Mouse (Mus musculus): ENCODE measurements around the gene Abcc1. TPM values are rescaled to one million over a fixed set of nuclear protein-coding genes. Genes with fewer than 3 reads are reported as not detected.

Gene Abcc1
- polyA plus RNA-seq, 1 experiment from 2014 or later = 9.4 TPM

DNA sequence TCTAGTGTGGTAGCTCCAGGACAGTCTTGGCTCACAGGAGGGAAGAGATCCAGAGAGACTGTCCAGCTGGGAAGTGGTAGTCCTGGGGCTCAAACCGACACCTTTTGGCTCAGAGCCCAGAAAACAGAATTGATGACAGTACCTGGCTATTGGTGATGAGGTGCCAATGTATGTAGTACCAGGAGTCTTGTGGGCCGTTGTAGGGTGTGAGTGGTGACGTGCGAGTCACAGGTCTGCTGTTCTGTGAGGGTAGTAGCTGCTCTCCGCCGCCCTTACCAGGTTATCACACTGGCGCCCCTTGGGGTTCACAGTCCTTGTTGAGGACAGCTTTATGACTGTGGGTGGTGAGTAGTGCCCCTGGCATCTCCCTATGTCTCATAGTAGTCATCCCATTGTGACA is 77.2 kb downstream of the Abcc1 start:
- H3K27me3 ChIP-seq (ENCODE audit: control insufficient read depth, insufficient read depth, low read length) = no peaks in the 10 kb centered on the region
- H3K9me3 ChIP-seq (ENCODE audit: control insufficient read depth, low read length) = no peaks in the 10 kb centered on the region
- H3K27ac ChIP-seq (replicated peaks; ENCODE audit: low read depth, low read length) = no peak overlapping the region
- H3K4me1 ChIP-seq (ENCODE audit: control insufficient read depth, insufficient read depth, low read length) = no peaks in the 10 kb centered on the region
- H3K36me3 ChIP-seq (ENCODE audit: control insufficient read depth, insufficient read depth, low read length) = 0 out of 2 replicates have a peak, but pooled peaks cover 7% of the 10 kb centered on the region
- no peak overlapping the region for H3K4me3 ChIP-seq (ENCODE audit: low read depth, low read length)
- H3K4me2 ChIP-seq (ENCODE audit: low read depth, severe bottlenecking) = no peak overlapping the region
- no peak overlapping the region for H3K9ac ChIP-seq (ENCODE audit: low read length)
- 91% methylated on average over 7 of the region's 7 CpGs for WGBS
- ATAC-seq (ENCODE audit: insufficient number of reproducible peaks, low FRiP score, low TSS enrichment, low read depth) (no peak), DNase-seq (ENCODE audit: low spot score) (no peak)

DNA sequence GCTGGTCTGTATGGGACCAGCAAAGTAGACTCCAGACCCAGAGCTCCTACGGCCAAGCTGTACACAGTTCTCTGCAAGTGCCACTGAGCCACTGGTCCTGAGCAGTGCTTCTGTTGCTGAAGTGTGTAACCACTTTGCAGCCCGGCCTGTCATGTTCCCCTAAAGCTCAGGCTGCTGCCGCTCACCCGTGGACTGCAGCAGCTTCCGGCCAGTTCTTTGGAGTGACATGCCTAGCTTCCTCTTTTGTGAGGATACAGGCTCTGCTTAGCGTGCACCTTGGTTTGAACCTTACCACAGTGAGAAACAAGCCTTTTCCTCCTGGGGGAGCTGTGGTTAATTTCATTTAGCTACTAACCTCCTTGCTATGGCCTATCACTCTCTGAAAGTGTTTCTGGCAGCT is 77.7 kb downstream of the Abcc1 start:
- H3K27ac ChIP-seq (replicated peaks; ENCODE audit: low read depth, low read length) = no peak overlapping the region
- 86% methylated on average over 6 of the region's 6 CpGs for WGBS
- H3K9ac ChIP-seq (ENCODE audit: low read length) = no peak overlapping the region
- H3K4me3 ChIP-seq (ENCODE audit: low read depth, low read length) = no peak overlapping the region
- no peaks in the 10 kb centered on the region for H3K4me1 ChIP-seq (ENCODE audit: control insufficient read depth, insufficient read depth, low read length)
- ATAC-seq (ENCODE audit: insufficient number of reproducible peaks, low FRiP score, low TSS enrichment, low read depth) (no peak), DNase-seq (ENCODE audit: low spot score) (no peak)
- H3K9me3 ChIP-seq (ENCODE audit: control insufficient read depth, low read length) = no peaks in the 10 kb centered on the region
- H3K27me3 ChIP-seq (ENCODE audit: control insufficient read depth, insufficient read depth, low read length) = no peaks in the 10 kb centered on the region
- H3K4me2 ChIP-seq (ENCODE audit: low read depth, severe bottlenecking) = no peak overlapping the region
- 0 out of 2 replicates have a peak, but pooled peaks cover 7% of the 10 kb centered on the region for H3K36me3 ChIP-seq (ENCODE audit: control insufficient read depth, insufficient read depth, low read length)

DNA sequence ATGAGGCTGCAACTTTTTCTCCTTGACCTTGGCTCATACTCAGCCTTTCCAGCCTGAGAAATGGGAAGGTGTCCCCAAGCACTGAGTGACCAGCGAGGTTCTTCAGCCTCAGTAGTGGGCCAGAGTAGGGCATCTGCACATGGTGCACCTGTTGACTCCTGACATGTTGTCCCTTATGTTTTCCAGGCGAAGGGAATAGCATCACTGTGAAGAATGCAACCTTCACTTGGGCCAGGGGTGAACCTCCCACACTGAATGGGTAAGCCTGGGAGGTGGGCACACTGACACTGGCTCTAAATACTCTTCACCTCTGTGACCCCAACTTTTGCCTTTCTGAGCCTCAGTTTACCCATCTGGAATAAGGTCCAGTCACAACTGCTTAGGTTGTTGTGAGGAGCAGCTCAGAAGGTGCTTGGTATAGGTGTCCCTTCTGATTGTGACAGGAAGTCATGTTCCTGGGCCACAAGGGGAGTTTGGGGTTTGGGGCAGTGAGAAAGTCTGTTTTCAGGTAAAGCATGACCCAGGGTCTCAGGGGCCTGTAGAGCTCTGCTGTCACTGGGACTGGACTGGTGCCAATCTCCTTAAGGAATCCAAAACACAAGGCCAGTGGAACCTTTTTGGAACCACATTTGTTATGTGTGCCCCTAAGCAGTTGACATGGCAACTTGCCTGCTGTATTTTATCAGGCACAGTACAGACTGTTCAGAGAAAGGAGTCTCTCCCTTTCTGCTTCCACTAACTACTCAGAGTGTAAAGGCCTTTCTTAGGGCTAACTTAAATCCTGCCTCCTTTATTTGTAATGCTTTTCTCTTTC is 78.7 kb downstream of the Abcc1 start:
- no peak overlapping the region for H3K4me2 ChIP-seq (ENCODE audit: low read depth, severe bottlenecking)
- no peak for ATAC-seq (ENCODE audit: insufficient number of reproducible peaks, low FRiP score, low TSS enrichment, low read depth)
- H3K9me3 ChIP-seq (ENCODE audit: control insufficient read depth, low read length) = no peaks in the 10 kb centered on the region
- H3K36me3 ChIP-seq (ENCODE audit: control insufficient read depth, insufficient read depth, low read length) = 0 out of 2 replicates have a peak, but pooled peaks cover 7% of the 10 kb centered on the region
- H3K9ac ChIP-seq (ENCODE audit: low read length) = no peak overlapping the region
- no peak for DNase-seq (ENCODE audit: low spot score)
- no peaks in the 10 kb centered on the region for H3K27me3 ChIP-seq (ENCODE audit: control insufficient read depth, insufficient read depth, low read length)
- 84% methylated on average over 2 of the region's 2 CpGs for WGBS
- no peak overlapping the region for H3K4me3 ChIP-seq (ENCODE audit: low read depth, low read length)
- no peak overlapping the region for H3K27ac ChIP-seq (replicated peaks; ENCODE audit: low read depth, low read length)
- no peaks in the 10 kb centered on the region for H3K4me1 ChIP-seq (ENCODE audit: control insufficient read depth, insufficient read depth, low read length)

DNA sequence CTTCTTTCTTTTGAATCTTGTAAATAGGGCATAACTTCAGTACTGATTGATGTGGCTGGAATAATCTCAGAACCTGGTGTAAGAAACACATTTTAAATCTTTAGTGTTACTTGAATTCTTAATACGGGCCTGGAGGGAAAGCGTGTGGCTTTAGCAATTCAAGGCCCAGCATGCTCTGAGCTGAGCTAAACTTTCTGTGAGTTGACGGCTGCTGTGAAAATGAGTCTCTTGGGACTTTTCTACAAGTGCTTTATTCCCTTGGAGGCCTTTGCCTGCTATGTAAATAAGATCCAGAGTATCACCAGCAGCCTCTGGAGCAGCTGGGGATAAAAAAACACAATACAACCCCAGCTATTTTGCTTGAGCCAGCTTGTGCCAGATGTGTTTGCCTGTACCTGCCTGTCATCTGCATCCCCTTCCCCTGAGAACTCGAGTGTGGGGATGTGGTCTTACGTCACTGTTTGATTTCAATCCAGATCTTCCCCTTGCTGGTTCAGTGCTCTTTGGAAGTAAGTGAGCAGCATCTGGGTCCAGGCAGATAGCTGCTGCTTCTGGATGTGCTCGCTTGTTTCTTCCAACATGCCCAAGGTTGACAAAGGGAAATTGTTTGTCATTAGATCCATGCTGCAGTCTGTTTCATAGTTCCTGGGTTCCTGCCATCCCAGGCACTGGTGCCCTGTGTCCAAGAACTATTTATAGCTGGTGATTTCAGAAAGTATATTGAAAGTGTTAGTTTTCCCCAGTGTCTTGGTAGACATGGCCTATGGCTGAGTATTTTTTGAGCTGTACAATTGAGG is 82.9 kb downstream of the Abcc1 start:
- no peaks in the 10 kb centered on the region for H3K9me3 ChIP-seq (ENCODE audit: control insufficient read depth, low read length)
- 75% methylated on average over 6 of the region's 6 CpGs for WGBS
- H3K9ac ChIP-seq (ENCODE audit: low read length) = no peak overlapping the region
- H3K27me3 ChIP-seq (ENCODE audit: control insufficient read depth, insufficient read depth, low read length) = no peaks in the 10 kb centered on the region
- H3K36me3 ChIP-seq (ENCODE audit: control insufficient read depth, insufficient read depth, low read length) = 0 out of 2 replicates have a peak, but pooled peaks cover 5% of the 10 kb centered on the region
- H3K4me1 ChIP-seq (ENCODE audit: control insufficient read depth, insufficient read depth, low read length) = no peaks in the 10 kb centered on the region
- ATAC-seq (ENCODE audit: insufficient number of reproducible peaks, low FRiP score, low TSS enrichment, low read depth) (0 out of 2 replicates have a peak, but pooled peaks have one; percentile 39), DNase-seq (ENCODE audit: low spot score) (no peak)
- H3K4me2 ChIP-seq (ENCODE audit: low read depth, severe bottlenecking) = no peak overlapping the region
- no peak overlapping the region for H3K27ac ChIP-seq (replicated peaks; ENCODE audit: low read depth, low read length)
- no peak overlapping the region for H3K4me3 ChIP-seq (ENCODE audit: low read depth, low read length)

DNA sequence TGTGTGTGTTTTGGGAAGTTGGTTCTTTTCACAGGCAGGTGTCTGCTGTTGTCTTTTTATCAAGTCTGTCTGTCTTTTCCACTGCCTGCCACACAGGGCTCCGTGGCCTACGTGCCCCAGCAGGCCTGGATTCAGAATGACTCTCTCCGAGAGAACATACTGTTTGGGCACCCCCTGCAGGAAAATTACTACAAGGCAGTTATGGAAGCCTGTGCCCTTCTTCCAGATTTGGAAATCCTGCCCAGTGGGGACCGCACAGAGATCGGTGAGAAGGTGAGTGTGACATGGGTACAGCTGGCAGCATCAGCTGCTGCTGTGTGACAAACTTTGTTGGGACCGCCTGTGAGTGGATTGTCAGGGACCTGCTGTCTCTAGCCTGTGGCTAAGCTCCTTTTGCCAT is 83.8 kb downstream of the Abcc1 start:
- H3K9ac ChIP-seq (ENCODE audit: low read length) = no peak overlapping the region
- H3K27me3 ChIP-seq (ENCODE audit: control insufficient read depth, insufficient read depth, low read length) = no peaks in the 10 kb centered on the region
- no peak for DNase-seq (ENCODE audit: low spot score)
- no peaks in the 10 kb centered on the region for H3K4me1 ChIP-seq (ENCODE audit: control insufficient read depth, insufficient read depth, low read length)
- no peak for ATAC-seq (ENCODE audit: insufficient number of reproducible peaks, low FRiP score, low TSS enrichment, low read depth)
- no peak overlapping the region for H3K4me3 ChIP-seq (ENCODE audit: low read depth, low read length)
- H3K36me3 ChIP-seq (ENCODE audit: control insufficient read depth, insufficient read depth, low read length) = 0 out of 2 replicates have a peak, but pooled peaks cover 5% of the 10 kb centered on the region
- H3K27ac ChIP-seq (replicated peaks; ENCODE audit: low read depth, low read length) = no peak overlapping the region
- no peak overlapping the region for H3K4me2 ChIP-seq (ENCODE audit: low read depth, severe bottlenecking)
- no peaks in the 10 kb centered on the region for H3K9me3 ChIP-seq (ENCODE audit: control insufficient read depth, low read length)
- 84% methylated on average over 6 of the region's 6 CpGs for WGBS

DNA sequence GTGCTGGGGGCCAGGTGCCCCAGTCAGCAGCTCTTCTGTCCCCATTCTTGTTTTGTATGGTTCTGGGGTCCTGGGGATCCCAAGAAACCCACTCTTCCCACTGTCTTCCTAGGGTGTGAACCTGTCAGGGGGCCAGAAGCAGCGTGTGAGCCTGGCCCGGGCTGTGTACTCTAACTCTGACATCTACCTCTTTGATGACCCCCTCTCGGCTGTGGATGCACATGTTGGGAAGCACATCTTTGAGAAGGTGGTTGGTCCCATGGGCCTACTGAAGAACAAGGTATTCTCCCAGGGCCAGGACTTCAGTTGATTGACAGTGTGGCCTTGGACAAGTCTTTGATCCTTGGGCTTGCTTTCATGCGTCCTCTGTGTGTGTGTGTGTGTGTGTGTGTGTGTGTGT is 86.0 kb downstream of the Abcc1 start:
- WGBS = 87% methylated on average over 4 of the region's 4 CpGs
- Histone ChIP-seq H3K9me3 (ENCODE audit: control insufficient read depth, low read length) (no peaks in the 10 kb centered on the region), H3K36me3 (ENCODE audit: control insufficient read depth, insufficient read depth, low read length) (0 out of 2 replicates have a peak, but pooled peaks cover 5% of the 10 kb centered on the region), H3K4me1 (ENCODE audit: control insufficient read depth, insufficient read depth, low read length) (no peaks in the 10 kb centered on the region), H3K27ac (replicated peaks; ENCODE audit: low read depth, low read length) (no peak overlapping the region), H3K9ac (ENCODE audit: low read length) (no peak overlapping the region), H3K4me2 (ENCODE audit: low read depth, severe bottlenecking) (no peak overlapping the region), H3K4me3 (ENCODE audit: low read depth, low read length) (no peak overlapping the region), H3K27me3 (ENCODE audit: control insufficient read depth, insufficient read depth, low read length) (no peaks in the 10 kb centered on the region)
- ATAC-seq (ENCODE audit: insufficient number of reproducible peaks, low FRiP score, low TSS enrichment, low read depth) (no peak), DNase-seq (ENCODE audit: low spot score) (no peak)

DNA sequence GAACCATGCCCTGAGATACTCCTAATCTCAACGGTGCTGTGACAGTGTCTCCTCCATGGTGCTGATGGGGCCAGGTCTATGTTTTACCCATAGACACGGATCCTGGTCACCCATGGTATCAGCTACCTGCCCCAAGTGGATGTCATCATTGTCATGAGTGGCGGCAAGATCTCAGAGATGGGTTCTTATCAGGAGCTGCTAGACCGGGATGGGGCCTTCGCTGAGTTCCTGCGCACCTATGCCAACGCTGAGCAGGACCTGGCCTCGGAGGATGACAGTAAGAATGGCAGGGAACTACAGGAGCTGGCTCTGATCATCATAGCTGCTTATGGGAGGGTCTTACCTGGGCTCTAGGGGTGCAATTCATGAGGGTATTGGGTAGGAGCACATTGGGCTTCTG is 86.9 kb downstream of the Abcc1 start:
- Histone ChIP-seq H3K9me3 (ENCODE audit: control insufficient read depth, low read length) (no peaks in the 10 kb centered on the region), H3K36me3 (ENCODE audit: control insufficient read depth, insufficient read depth, low read length) (0 out of 2 replicates have a peak, but pooled peaks cover 1% of the 10 kb centered on the region), H3K9ac (ENCODE audit: low read length) (no peak overlapping the region), H3K4me2 (ENCODE audit: low read depth, severe bottlenecking) (no peak overlapping the region), H3K27me3 (ENCODE audit: control insufficient read depth, insufficient read depth, low read length) (no peaks in the 10 kb centered on the region), H3K27ac (replicated peaks; ENCODE audit: low read depth, low read length) (no peak overlapping the region), H3K4me3 (ENCODE audit: low read depth, low read length) (no peak overlapping the region), H3K4me1 (ENCODE audit: control insufficient read depth, insufficient read depth, low read length) (no peaks in the 10 kb centered on the region)
- 96% methylated on average over 8 of the region's 8 CpGs for WGBS
- no peak for DNase-seq (ENCODE audit: low spot score)
- ATAC-seq (ENCODE audit: insufficient number of reproducible peaks, low FRiP score, low TSS enrichment, low read depth) = no peak

DNA sequence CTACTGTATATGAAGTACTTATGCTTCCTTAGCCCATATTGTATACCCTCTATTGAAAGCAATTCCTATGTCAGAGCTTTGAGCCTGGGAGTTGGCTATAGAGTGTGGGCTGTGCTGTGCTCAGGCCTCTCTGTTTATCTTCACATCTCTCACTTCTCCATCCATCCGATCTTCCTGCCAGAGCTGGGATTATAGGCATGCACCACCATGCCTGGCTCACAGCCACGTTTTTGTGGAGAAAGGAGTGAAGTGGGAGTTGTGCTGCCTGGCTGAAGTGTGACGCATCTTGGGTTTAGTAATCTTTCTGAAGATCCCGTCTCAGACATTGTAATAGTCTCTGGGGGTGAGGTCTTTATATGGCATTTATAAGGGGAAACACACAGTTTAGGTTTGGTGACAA is 88.5 kb downstream of the Abcc1 start:
- Histone ChIP-seq H3K4me1 (ENCODE audit: control insufficient read depth, insufficient read depth, low read length) (no peaks in the 10 kb centered on the region), H3K4me2 (ENCODE audit: low read depth, severe bottlenecking) (no peak overlapping the region), H3K9me3 (ENCODE audit: control insufficient read depth, low read length) (no peaks in the 10 kb centered on the region), H3K27ac (replicated peaks; ENCODE audit: low read depth, low read length) (no peak overlapping the region), H3K9ac (ENCODE audit: low read length) (no peak overlapping the region), H3K36me3 (ENCODE audit: control insufficient read depth, insufficient read depth, low read length) (no peaks in the 10 kb centered on the region), H3K27me3 (ENCODE audit: control insufficient read depth, insufficient read depth, low read length) (no peaks in the 10 kb centered on the region), H3K4me3 (ENCODE audit: low read depth, low read length) (no peak overlapping the region)
- ATAC-seq (ENCODE audit: insufficient number of reproducible peaks, low FRiP score, low TSS enrichment, low read depth) = no peak
- WGBS = 92% methylated on average over 4 of the region's 4 CpGs
- DNase-seq (ENCODE audit: low spot score) = no peak
